Mouse (Mus musculus): ENCODE results near the gene Rab6b. TPM values are rescaled to one million over a fixed set of nuclear protein-coding genes. Genes with fewer than 3 reads are reported as not detected.
A peak's percentile ranks its signal among the peaks of the same experiment; 100 is the strongest.

Gene Rab6b
- polyA plus RNA-seq (2015; fragmentation: Nextera tagmentation; extraction: Ambion mirVana) = 4.5 TPM in 2 replicates

DNA sequence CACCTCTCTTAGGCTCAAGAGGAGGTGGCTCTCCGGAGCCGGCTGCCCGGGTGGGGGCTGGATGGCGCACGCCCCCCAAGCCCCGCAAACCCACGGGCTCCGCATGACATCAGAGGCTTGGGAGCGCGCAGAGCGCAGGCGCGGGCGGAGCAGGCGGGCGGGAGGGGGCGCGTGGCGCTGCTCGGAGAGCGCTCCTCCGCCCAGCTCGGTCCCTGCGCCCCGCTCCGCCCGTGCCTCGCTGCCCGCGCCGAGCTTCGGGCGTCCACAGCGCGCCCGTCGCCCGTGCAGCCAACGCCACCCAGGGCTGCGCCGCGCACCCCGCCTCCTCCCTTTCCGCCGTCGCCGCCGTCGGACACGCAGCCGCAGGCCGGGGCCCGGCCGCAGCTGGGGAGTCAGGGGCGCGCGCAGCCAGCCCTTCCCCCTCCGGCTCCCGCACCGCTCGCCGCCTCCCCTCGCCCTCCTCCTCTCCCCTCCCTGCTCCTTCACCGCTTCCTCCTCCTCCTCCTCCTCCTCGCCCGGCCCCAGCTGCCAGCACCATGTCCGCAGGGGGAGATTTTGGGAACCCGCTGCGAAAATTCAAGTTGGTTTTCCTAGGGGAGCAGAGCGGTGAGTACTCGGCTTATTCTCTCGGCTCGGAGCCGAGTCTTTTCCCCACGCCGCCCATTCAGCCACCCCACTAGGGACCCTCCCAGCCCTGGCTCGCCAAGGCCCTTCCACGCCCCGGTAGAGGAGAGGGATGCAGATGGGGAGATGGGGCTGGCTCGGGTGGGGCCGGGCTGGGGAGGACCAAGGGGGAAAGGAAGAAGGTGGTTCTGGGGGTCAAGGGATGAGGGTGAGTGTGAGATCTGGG, at the start of gene Rab6b:
Rab6b (plus strand) TSS at position 167 of the 850 bp plus-strand sequence.
- Histone ChIP-seq H3K4me3 (ENCODE audit: low read length) (peak within 1 kb of the TSS; percentile 66), H3K9me3 (ENCODE audit: control insufficient read depth, low read length) (no peaks in the 10 kb centered on the region), H3K36me3 (ENCODE audit: control insufficient read depth, insufficient read depth, low read length) (no peaks in the 10 kb centered on the region), H3K9ac (ENCODE audit: low read depth, low read length) (peak within 1 kb of the TSS; percentile 71), H3K27me3 (replicated peaks; ENCODE audit: control insufficient read depth, insufficient read depth, low read length) (peaks cover 30% of the 10 kb centered on the region), H3K27ac (ENCODE audit: low read length) (no peak within 1 kb of the TSS), H3K4me2 (ENCODE audit: low read depth, low read length) (peak within 1 kb of the TSS; percentile 97), H3K4me1 (ENCODE audit: control insufficient read depth, insufficient read depth, low read length) (peaks cover 18% of the 10 kb centered on the region)
- WGBS = under 1% methylated on average over 64 of the region's 81 CpGs
- peak; percentile 49 for ATAC-seq

DNA sequence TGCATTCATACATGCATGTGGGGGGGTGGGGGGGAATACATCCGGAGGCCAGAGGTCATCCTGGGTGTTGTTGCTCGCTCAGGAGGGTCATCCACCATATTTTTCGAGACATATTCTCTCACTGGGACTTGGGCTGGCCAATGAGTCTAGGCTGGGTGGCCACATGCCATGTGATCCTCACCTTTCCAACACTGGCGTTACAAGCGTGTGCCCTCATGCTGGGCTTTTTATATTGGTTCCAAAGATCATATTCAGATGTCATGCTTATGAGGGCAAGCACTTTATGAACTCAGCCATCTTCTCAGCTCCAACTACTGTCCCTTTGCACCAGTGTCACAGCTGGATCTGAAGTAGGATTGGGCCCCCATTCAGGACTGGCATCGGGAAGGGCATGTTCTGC, 48.0 kb upstream of the Rab6b start:
- H3K9me3 ChIP-seq (ENCODE audit: control insufficient read depth, low read length) = no peaks in the 10 kb centered on the region
- H3K27ac ChIP-seq (ENCODE audit: low read length) = no peak overlapping the region
- H3K4me3 ChIP-seq (ENCODE audit: low read length) = no peak overlapping the region
- H3K36me3 ChIP-seq (ENCODE audit: control insufficient read depth, insufficient read depth, low read length) = no peaks in the 10 kb centered on the region
- no peaks in the 10 kb centered on the region for H3K4me1 ChIP-seq (ENCODE audit: control insufficient read depth, insufficient read depth, low read length)
- H3K9ac ChIP-seq (ENCODE audit: low read depth, low read length) = no peak overlapping the region
- no peak for ATAC-seq
- no peaks in the 10 kb centered on the region for H3K27me3 ChIP-seq (replicated peaks; ENCODE audit: control insufficient read depth, insufficient read depth, low read length)
- 89% methylated on average over 6 of the region's 6 CpGs for WGBS
- no peak overlapping the region for H3K4me2 ChIP-seq (ENCODE audit: low read depth, low read length)

DNA sequence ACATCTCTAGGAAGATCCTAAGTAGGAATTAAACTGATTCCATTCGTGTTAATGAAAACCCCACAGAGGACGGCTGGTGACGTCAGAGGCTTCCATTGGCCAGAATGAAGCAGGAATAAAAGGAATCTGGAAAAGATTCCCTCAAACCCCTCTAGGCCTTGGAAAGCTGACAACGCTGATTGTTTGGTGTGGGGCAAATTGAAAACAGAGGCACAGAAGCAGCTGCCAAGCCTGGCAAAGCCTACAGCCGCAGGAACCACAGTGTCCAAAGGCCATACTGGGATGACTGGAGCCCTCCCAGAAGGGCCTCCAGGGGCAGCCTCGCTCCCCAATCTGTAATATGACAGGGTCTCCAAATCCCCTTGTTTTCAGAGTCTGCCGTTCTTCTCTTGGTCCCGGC, 44.7 kb upstream of the Rab6b start:
- no peak overlapping the region for H3K9ac ChIP-seq (ENCODE audit: low read depth, low read length)
- H3K27ac ChIP-seq (ENCODE audit: low read length) = no peak overlapping the region
- WGBS = 92% methylated on average over 8 of the region's 8 CpGs
- H3K4me3 ChIP-seq (ENCODE audit: low read length) = no peak overlapping the region
- no peaks in the 10 kb centered on the region for H3K36me3 ChIP-seq (ENCODE audit: control insufficient read depth, insufficient read depth, low read length)
- H3K9me3 ChIP-seq (ENCODE audit: control insufficient read depth, low read length) = no peaks in the 10 kb centered on the region
- H3K4me1 ChIP-seq (ENCODE audit: control insufficient read depth, insufficient read depth, low read length) = peaks cover 6% of the 10 kb centered on the region; the same call in 1 of the 2 replicates
- no peak overlapping the region for H3K4me2 ChIP-seq (ENCODE audit: low read depth, low read length)
- no peaks in the 10 kb centered on the region for H3K27me3 ChIP-seq (replicated peaks; ENCODE audit: control insufficient read depth, insufficient read depth, low read length)
- no peak for ATAC-seq

DNA sequence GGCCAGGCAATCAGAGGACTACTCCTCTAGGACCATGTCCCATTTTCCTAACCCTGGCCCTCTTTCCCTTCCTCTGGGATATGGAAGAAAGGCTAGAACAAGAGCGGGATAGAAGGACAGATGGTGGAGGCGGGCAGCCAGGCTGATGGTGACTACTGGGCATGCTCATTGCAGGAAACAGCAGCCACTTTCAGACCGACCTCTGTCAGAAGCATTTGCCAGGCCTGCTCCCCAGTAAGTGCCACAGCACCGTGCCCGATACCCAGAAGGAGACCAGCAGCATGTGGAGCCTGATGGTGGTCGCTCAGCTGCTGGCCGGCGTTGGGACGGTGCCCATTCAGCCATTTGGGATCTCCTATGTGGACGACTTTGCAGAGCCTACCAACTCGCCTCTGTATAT, 43.9 kb upstream of the Rab6b start:
- 87% methylated on average over 11 of the region's 11 CpGs for WGBS

DNA sequence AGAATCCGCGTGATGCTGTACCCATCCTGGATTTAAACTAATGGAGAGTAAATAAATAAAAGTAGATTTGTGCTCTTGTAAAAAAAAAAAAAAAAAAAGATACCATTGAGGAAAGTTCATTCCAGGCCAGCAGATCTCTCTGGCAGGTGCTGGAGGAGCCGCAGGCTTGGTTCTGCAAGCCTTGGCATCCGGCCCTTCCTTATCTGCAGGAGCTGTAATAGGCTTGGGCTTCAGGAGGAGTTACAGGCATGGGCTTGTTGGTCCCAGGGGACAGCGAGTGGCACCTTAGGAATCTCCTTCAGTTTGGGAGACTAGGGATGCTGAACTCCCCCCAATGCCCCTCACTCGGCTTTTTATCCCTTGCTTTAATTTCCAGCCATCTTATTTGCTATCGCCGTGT, 42.8 kb upstream of the Rab6b start:
- Histone ChIP-seq H3K27ac (ENCODE audit: low read length) (no peak overlapping the region), H3K4me3 (ENCODE audit: low read length) (no peak overlapping the region), H3K4me2 (ENCODE audit: low read depth, low read length) (no peak overlapping the region), H3K36me3 (ENCODE audit: control insufficient read depth, insufficient read depth, low read length) (no peaks in the 10 kb centered on the region), H3K27me3 (replicated peaks; ENCODE audit: control insufficient read depth, insufficient read depth, low read length) (no peaks in the 10 kb centered on the region), H3K9ac (ENCODE audit: low read depth, low read length) (no peak overlapping the region), H3K9me3 (ENCODE audit: control insufficient read depth, low read length) (no peaks in the 10 kb centered on the region), H3K4me1 (ENCODE audit: control insufficient read depth, insufficient read depth, low read length) (peaks cover 7% of the 10 kb centered on the region; the same call in 1 of the 2 replicates)
- ATAC-seq = no peak
- WGBS = 94% methylated on average over 8 of the region's 8 CpGs

More for the DNA sequence above, 43.9 kb upstream of the Rab6b start:
- Histone ChIP-seq H3K9ac (ENCODE audit: low read depth, low read length) (no peak overlapping the region), H3K27ac (ENCODE audit: low read length) (no peak overlapping the region), H3K27me3 (replicated peaks; ENCODE audit: control insufficient read depth, insufficient read depth, low read length) (no peaks in the 10 kb centered on the region), H3K9me3 (ENCODE audit: control insufficient read depth, low read length) (no peaks in the 10 kb centered on the region), H3K4me1 (ENCODE audit: control insufficient read depth, insufficient read depth, low read length) (peaks cover 7% of the 10 kb centered on the region; the same call in 1 of the 2 replicates), H3K36me3 (ENCODE audit: control insufficient read depth, insufficient read depth, low read length) (no peaks in the 10 kb centered on the region), H3K4me2 (ENCODE audit: low read depth, low read length) (no peak overlapping the region), H3K4me3 (ENCODE audit: low read length) (no peak overlapping the region)
- no peak for ATAC-seq

DNA sequence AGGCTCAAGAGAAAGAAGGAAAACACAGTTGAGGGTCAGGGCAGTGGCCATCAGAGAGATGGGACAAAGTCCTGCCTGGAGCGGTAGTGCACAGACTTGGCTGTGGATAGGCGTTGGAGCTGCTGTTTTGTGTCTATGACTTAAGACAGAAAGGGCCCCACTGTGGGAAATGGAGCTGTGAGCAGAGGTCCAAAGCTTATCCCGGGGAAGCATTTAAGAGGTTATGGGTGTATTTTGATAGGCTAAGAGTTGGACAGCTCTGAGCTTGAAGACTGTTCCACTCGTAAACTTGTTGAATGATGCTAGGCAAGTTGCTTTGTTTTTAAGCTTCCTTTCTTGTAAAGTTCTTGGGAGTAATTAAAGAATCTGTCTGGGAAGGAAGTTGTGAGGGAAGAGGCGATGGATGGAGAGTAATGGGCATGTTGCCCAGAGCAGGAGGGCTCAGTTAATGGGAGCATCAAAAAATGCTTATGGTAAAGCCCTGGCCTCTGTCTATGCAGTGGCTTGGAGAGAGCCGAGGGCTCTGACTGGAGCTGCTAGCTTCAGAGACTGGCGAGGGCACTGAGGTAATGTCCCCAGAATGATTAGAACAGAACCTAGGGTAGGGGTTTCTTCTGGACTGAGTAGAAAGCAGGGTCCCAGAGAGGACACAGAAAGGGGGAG, 39.9 kb upstream of the Rab6b start:
- H3K9ac ChIP-seq (ENCODE audit: low read depth, low read length) = no peak overlapping the region
- no peak for ATAC-seq
- H3K4me1 ChIP-seq (ENCODE audit: control insufficient read depth, insufficient read depth, low read length) = peaks cover 7% of the 10 kb centered on the region; the same call in 1 of the 2 replicates
- H3K36me3 ChIP-seq (ENCODE audit: control insufficient read depth, insufficient read depth, low read length) = no peaks in the 10 kb centered on the region
- no peak overlapping the region for H3K4me2 ChIP-seq (ENCODE audit: low read depth, low read length)
- no peak overlapping the region for H3K4me3 ChIP-seq (ENCODE audit: low read length)
- H3K9me3 ChIP-seq (ENCODE audit: control insufficient read depth, low read length) = no peaks in the 10 kb centered on the region
- 76% methylated on average over 7 of the region's 7 CpGs for WGBS
- no peaks in the 10 kb centered on the region for H3K27me3 ChIP-seq (replicated peaks; ENCODE audit: control insufficient read depth, insufficient read depth, low read length)
- no peak overlapping the region for H3K27ac ChIP-seq (ENCODE audit: low read length)

DNA sequence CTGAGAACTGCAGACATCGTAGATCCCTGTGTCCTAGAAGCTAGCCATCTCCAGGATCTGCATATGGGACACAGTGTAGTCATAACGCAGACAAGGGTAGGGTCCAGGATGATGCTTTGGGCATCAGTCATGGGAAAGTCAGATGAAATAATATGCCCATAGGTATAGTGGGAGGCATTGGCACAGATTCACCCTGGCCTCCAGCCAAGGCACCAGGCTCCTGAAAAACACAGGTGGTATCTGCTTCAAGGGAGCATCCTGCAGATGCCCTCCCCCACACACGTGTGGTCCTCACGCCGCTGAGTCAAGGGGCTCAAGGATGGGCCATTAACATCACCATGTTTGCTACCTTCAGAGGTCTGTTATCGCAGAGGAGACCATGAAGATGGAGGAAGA, 39.4 kb upstream of the Rab6b start:
- Histone ChIP-seq H3K4me1 (ENCODE audit: control insufficient read depth, insufficient read depth, low read length) (peaks cover 9% of the 10 kb centered on the region; the same call in 1 of the 2 replicates), H3K4me3 (ENCODE audit: low read length) (no peak overlapping the region), H3K9ac (ENCODE audit: low read depth, low read length) (no peak overlapping the region), H3K4me2 (ENCODE audit: low read depth, low read length) (no peak overlapping the region), H3K36me3 (ENCODE audit: control insufficient read depth, insufficient read depth, low read length) (no peaks in the 10 kb centered on the region), H3K27ac (ENCODE audit: low read length) (no peak overlapping the region), H3K27me3 (replicated peaks; ENCODE audit: control insufficient read depth, insufficient read depth, low read length) (no peaks in the 10 kb centered on the region), H3K9me3 (ENCODE audit: control insufficient read depth, low read length) (no peaks in the 10 kb centered on the region)
- WGBS = 86% methylated on average over 6 of the region's 6 CpGs
- ATAC-seq = no peak

DNA sequence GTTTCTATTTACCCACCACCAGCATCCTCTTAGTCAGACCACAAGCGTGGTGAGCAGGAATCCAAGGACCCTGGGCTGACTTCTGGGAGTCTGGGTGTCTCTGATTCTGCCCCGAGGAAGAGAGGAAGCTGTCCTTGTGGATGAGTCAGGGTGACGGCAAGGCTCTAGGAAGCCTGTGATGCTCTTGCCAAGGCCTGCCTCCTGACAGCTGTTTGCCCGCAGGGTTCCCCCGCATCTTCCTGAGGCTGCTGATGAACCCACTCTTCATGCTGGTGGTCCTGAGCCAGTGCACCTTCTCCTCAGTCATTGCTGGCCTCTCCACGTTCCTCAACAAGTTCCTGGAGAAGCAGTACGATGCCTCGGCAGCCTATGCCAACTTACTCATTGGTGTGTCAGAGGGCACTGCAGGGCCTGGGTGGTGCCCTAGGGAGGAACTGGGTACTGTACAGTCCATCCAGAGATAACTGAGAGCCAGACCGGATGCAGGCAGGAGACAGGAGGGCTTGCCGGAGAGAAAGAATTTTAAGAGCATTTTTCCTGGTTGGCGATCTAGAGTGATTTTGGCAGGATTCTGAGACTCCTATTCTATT, 38.6 kb upstream of the Rab6b start:
- no peak for ATAC-seq
- Histone ChIP-seq H3K27me3 (replicated peaks; ENCODE audit: control insufficient read depth, insufficient read depth, low read length) (no peaks in the 10 kb centered on the region), H3K4me2 (ENCODE audit: low read depth, low read length) (no peak overlapping the region), H3K4me3 (ENCODE audit: low read length) (no peak overlapping the region), H3K36me3 (ENCODE audit: control insufficient read depth, insufficient read depth, low read length) (no peaks in the 10 kb centered on the region), H3K27ac (ENCODE audit: low read length) (no peak overlapping the region), H3K9me3 (ENCODE audit: control insufficient read depth, low read length) (no peaks in the 10 kb centered on the region), H3K9ac (ENCODE audit: low read depth, low read length) (no peak overlapping the region), H3K4me1 (ENCODE audit: control insufficient read depth, insufficient read depth, low read length) (peaks cover 9% of the 10 kb centered on the region; the same call in 1 of the 2 replicates)
- 81% methylated on average over 11 of the region's 11 CpGs for WGBS

DNA sequence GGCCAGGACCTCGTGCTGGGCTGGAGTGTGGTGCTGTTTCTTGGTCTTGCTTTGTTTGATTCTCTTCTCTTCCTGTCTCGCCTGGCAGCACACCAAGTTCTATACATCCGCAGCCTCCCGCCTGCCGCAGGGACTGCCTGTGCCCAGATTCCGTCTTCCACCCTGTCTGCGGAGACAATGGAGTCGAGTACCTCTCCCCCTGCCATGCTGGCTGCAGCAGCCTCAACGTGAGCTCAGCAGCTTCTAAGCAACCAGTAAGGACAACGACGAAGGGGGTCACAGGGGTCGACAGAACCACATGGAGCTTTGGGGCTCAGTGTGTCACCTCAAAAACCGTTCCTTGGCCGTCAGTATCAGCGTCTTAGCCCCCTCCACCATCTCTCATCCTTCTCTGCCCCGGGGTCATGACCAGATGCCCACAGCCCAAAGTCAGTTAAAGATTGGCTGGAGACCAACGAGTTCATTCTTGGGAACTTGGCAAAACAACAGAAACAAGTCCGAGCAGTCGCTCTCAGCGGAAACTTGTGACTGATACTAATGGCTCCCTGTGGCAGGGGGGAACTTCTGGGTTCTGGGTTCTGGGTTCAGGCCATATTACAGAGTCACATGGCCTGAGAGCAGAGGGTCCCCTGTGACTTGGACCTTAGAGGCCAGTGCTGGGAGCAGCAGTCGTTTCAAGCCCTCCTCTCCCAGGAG, 34.6 kb upstream of the Rab6b start:
- whole genome bisulfite sequencing = 67% methylated on average over 21 of the region's 21 CpGs
- no peaks in the 10 kb centered on the region for H3K36me3 ChIP-seq (ENCODE audit: control insufficient read depth, insufficient read depth, low read length)
- H3K27me3 ChIP-seq (replicated peaks; ENCODE audit: control insufficient read depth, insufficient read depth, low read length) = no peaks in the 10 kb centered on the region
- no peak for ATAC-seq
- H3K4me1 ChIP-seq (ENCODE audit: control insufficient read depth, insufficient read depth, low read length) = peaks cover 2% of the 10 kb centered on the region; the same call in 1 of the 2 replicates
- no peak overlapping the region for H3K27ac ChIP-seq (ENCODE audit: low read length)
- H3K9me3 ChIP-seq (ENCODE audit: control insufficient read depth, low read length) = no peaks in the 10 kb centered on the region
- no peak overlapping the region for H3K4me3 ChIP-seq (ENCODE audit: low read length)
- H3K4me2 ChIP-seq (ENCODE audit: low read depth, low read length) = no peak overlapping the region
- no peak overlapping the region for H3K9ac ChIP-seq (ENCODE audit: low read depth, low read length)
